Mouse (Mus musculus): ENCODE data around the gene Zswim7.

DNA sequence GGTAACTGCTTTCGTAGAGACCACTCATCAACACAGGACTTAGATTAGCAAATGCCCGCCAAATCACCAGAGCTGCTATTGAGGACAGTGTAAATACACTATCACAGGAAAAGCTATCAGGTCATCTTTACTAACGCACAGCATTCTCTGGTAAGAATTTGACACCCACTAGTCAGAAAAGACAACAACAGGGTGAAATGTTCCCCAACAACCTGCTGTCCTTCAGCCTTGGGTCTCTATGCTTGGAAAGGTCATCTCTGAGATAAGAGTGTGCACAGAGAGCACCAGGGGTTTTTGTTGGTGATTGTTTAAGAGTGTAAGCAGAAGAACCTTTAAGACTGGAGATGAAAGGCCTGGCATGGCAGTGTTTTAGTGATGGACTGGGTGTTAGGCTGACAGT, 42.5 kb upstream of the Zswim7 start:
- no peak for TF ChIP-seq CTCF (IDR thresholded peaks at IDR 0.05; ENCODE audit: insufficient read depth, low read length)
- TF ChIP-seq POLR2A (IDR thresholded peaks at IDR 0.05; ENCODE audit: borderline replicate concordance, extremely low read depth, low read depth, low read length), result no peak
